Mouse (Mus musculus) thymus, postnatal 14 days (tissue): ENCODE data around the gene Scgb3a1.

Experiments
- DNase-seq: peaks from one replicate; pipeline ENCODE4 v3.0.0; 2021

The Scgb3a1 gene

GRCm38 (mm10) chr11:49663310-49663709, at the start of gene Scgb3a1:
Scgb3a1 (plus strand) TSS chr11:49663610.
- DNase-seq = no peak

- DNase-seq = no peak
Measured at GRCm38 (mm10) chr11:49615856-49616725, 47.3 kb upstream of the Scgb3a1 start.

GRCm38 (mm10) chr11:49618476-49618875, 44.9 kb upstream of the Scgb3a1 start:
- no peak for DNase-seq

- no peak for DNase-seq
Measured at GRCm38 (mm10) chr11:49621953-49622352, 41.5 kb upstream of the Scgb3a1 start.

- no peak for DNase-seq
Measured at GRCm38 (mm10) chr11:49624156-49624555, 39.3 kb upstream of the Scgb3a1 start.

- peak; percentile 12 for DNase-seq
Measured at GRCm38 (mm10) chr11:49625863-49626262, 37.5 kb upstream of the Scgb3a1 start.

- no peak for DNase-seq
Measured at GRCm38 (mm10) chr11:49626748-49627147, 36.7 kb upstream of the Scgb3a1 start.

GRCm38 (mm10) chr11:49631154-49631553, 32.3 kb upstream of the Scgb3a1 start:
- peak; percentile 27 for DNase-seq

GRCm38 (mm10) chr11:49632256-49632655, 31.2 kb upstream of the Scgb3a1 start:
- DNase-seq = no peak

GRCm38 (mm10) chr11:49634101-49634500, 29.3 kb upstream of the Scgb3a1 start:
- no peak for DNase-seq

GRCm38 (mm10) chr11:49635671-49636070, 27.7 kb upstream of the Scgb3a1 start:
- DNase-seq = no peak

GRCm38 (mm10) chr11:49636449-49636848, 27.0 kb upstream of the Scgb3a1 start:
- no peak for DNase-seq

- no peak for DNase-seq
Measured at GRCm38 (mm10) chr11:49645677-49646076, 17.7 kb upstream of the Scgb3a1 start.

- peak; percentile 47 for DNase-seq
Measured at GRCm38 (mm10) chr11:49650113-49650993, 13.1 kb upstream of the Scgb3a1 start.

GRCm38 (mm10) chr11:49650994-49651761, 12.2 kb upstream of the Scgb3a1 start:
- DNase-seq = no peak

- no peak for DNase-seq
Measured at GRCm38 (mm10) chr11:49651762-49652322, 11.6 kb upstream of the Scgb3a1 start.

- peak; percentile 89 for DNase-seq
Measured at GRCm38 (mm10) chr11:49652401-49653078, 10.9 kb upstream of the Scgb3a1 start.

GRCm38 (mm10) chr11:49653079-49653408, 10.4 kb upstream of the Scgb3a1 start:
- DNase-seq = no peak

GRCm38 (mm10) chr11:49654651-49655050, 8.8 kb upstream of the Scgb3a1 start:
- no peak for DNase-seq

- no peak for DNase-seq
Measured at GRCm38 (mm10) chr11:49655501-49655900, 7.9 kb upstream of the Scgb3a1 start.

- DNase-seq = no peak
Measured at GRCm38 (mm10) chr11:49658065-49658464, 5.3 kb upstream of the Scgb3a1 start.
